Mouse (Mus musculus) heart, embryonic 11.5 days (tissue): ENCODE data around the gene Ccdc182. TPM values are rescaled to one million over a fixed set of nuclear protein-coding genes. Genes with fewer than 3 reads are reported as not detected.

Source experiments
- polyA plus RNA-seq: library from polyadenylated mRNA; unstranded; fragments of >200 nt; fragmentation: Nextera tagmentation; extraction: Ambion mirVana; gene quantifications from 2 replicates; pipeline ENCODE4 v1.2.1, GENCODE M21; 2014

Gene Ccdc182
- polyA plus RNA-seq, 1 experiment from 2014 or later = not detected

Other genes starting within 250 kb of the Ccdc182 start
- gene Srsf1, start 246.7 kb upstream of the Ccdc182 start, polyA plus RNA-seq = 205 and 242 TPM in 2 replicates
- 24.8 and 26.4 TPM in 2 replicates for gene Vezf1, start 225.8 kb upstream of the Ccdc182 start, polyA plus RNA-seq
- gene Cuedc1, start 196.0 kb upstream of the Ccdc182 start, polyA plus RNA-seq = 11.6 and 11.7 TPM in 2 replicates
- 87.3 and 88.4 TPM in 2 replicates for gene Mrps23, start 89.7 kb upstream of the Ccdc182 start, polyA plus RNA-seq